Mouse (Mus musculus) stomach, postnatal 0 days (tissue): ENCODE results near the gene Esd.

ENCODE experiments used
- CTCF ChIP-seq: IDR thresholded peaks from 2 replicates; pipeline ENCODE4 v1.5.1; 2016; ENCODE audit warnings: antibody characterized with exemption, low read depth, mild to moderate bottlenecking, moderate library complexity
- EP300 ChIP-seq: optimal IDR thresholded peaks from 2 replicates; pipeline ENCODE3; 2016; ENCODE audit warnings: antibody characterized with exemption

DNA sequence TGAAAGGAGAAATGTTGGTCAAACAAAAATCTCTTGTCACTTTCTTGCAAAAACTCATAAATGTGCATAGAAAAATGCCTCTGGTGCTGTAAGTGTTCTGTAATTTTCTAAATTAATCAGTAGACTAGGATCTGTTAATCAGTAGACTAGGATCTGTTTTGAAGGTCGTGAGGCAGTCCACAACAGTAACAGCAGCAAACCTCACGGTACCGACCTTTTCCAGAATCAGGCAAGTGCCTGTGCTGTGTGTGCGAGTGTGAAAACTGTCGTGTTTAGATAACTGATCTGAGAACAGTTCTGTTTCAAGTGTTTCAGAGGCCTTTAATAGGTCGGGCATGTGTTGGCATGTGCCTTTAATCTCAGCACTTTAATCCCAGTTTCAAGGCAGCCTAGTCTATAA, 3.4 kb downstream of the Esd start:
- no peak for TF ChIP-seq EP300
- no peak for TF ChIP-seq CTCF
